ENCODE assay signal across 28 mouse cellular contexts in the genomic region with DNA sequence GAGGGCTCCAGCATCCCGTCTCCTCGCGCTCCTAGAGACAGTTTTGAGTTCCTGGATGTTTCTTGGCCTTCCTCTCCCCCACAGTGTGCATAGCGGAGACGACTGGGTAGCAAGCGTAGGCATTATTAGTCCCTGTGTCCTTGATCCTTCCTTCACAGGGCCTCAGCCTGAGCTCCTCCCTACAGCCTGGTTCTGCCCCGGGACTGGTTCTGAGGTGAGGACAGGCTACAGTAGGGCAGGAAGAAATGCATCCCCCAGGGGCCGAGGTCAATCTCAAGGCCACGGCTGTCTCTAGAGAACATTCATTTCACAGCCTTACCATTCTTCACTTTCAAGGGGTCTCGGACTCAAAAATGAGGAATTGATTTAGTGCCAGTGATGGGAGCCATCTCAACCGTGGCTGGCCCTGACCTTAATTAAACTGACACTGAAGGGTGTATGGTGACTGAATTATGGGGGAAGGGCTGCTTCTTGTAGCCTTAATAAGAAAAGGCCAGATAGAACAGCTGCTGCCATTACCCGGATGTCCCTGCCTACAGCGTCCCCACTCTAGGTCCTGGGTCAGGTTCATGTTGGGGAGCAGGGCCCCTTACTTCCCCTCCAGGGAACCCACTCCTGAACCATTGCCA. TPM values are rescaled to one million over a fixed set of nuclear protein-coding genes. Genes with fewer than 3 reads are reported as not detected.
A peak's percentile ranks its signal among the peaks of the same experiment; 100 is the strongest.
DNase-seq lines count a peak whose midpoint lies in the region; ATAC-seq lines count a peak whose summit lies in the region.
"Had no signal": no experiment of that assay in that cellular context is flagged by ENCODE, and none has a peak within 500 bp of the region (broad histone marks: within the 10 kb centered on the region; RNA-seq: fewer than 3 reads in every experiment).

No protein-coding gene starts in this region.

- DNase-seq in embryo, embryonic 10 days (ENCODE audit: low spot score) = peak; percentile 19
- DNase-seq in embryo, embryonic 9.5 days (ENCODE audit: extremely low spot score) = no peak
- no peak for DNase-seq in kidney, postnatal 36 days
- DNase-seq in retina, embryonic 14.5 days (ENCODE audit: low spot score) = peak; percentile 36
- no peak for DNase-seq in retina, postnatal 1 day
- DNase-seq in cerebellum, postnatal 10 days = no peak
- no peak for DNase-seq in cerebellum, postnatal 25 days
- DNase-seq: adrenal gland, adult 8-10 months; cerebellum, adult 2 months; cerebellum, postnatal 36 days; heart, adult 2 months; kidney, adult 18-20 months; kidney, postnatal 25 days; liver, postnatal 0 days; lung, postnatal 36 days; thymus, adult 2 months; thymus, postnatal 36 days had no signal

- no peak overlapping the region for H3K9ac ChIP-seq in kidney, embryonic 14.5 days (ENCODE audit: low read depth, low read length)
- H3K9ac ChIP-seq: embryonic facial prominence, embryonic 12.5 days; heart, embryonic 13.5 days; limb, embryonic 13.5 days; liver, embryonic 12.5 days; liver, postnatal 0 days; midbrain, embryonic 13.5 days had no signal

- peak; percentile 64; the same call in 1 of the 2 replicates for ATAC-seq in kidney, embryonic 14.5 days (ENCODE audit: low FRiP score, low TSS enrichment)
- ATAC-seq: forebrain, embryonic 16.5 days; inflammation-experienced regulatory T-cells, adult 6 months; liver, embryonic 12.5 days; liver, postnatal 0 days; midbrain, embryonic 13.5 days had no signal

- peaks cover 11% of the 10 kb centered on the region; the same call in 1 of the 2 replicates for H3K4me1 ChIP-seq in kidney, embryonic 14.5 days (ENCODE audit: control insufficient read depth, insufficient read depth, low read length)

- H3K27ac ChIP-seq in kidney, embryonic 14.5 days (ENCODE audit: low read depth, low read length) = no peak overlapping the region
- H3K27ac ChIP-seq: embryonic facial prominence, embryonic 12.5 days; heart, adult 2 months; heart, embryonic 13.5 days; layer of hippocampus, adult 2 months; left cerebral cortex, adult 2 months; limb, embryonic 13.5 days; liver, embryonic 12.5 days; midbrain, embryonic 13.5 days had no signal

- no peaks in the 10 kb centered on the region for H3K36me3 ChIP-seq in kidney, embryonic 14.5 days (ENCODE audit: control insufficient read depth, insufficient read depth, low read length)
- H3K36me3 ChIP-seq: embryonic facial prominence, embryonic 12.5 days; heart, embryonic 13.5 days; limb, embryonic 13.5 days; liver, embryonic 12.5 days; midbrain, embryonic 13.5 days had no signal

- WGBS in kidney, embryonic 14.5 days = 32% methylated on average over 13 of the region's 13 CpGs

- no peak overlapping the region for H3K4me2 ChIP-seq in kidney, embryonic 14.5 days (replicated peaks; ENCODE audit: low read depth, low read length)
- H3K4me2 ChIP-seq: embryonic facial prominence, embryonic 12.5 days; heart, embryonic 13.5 days; limb, embryonic 13.5 days; liver, embryonic 12.5 days; midbrain, embryonic 13.5 days had no signal

- no peak overlapping the region for H3K4me3 ChIP-seq in kidney, embryonic 14.5 days (ENCODE audit: low read length)
- H3K4me3 ChIP-seq: embryonic facial prominence, embryonic 12.5 days; heart, adult 2 months; heart, embryonic 13.5 days; layer of hippocampus, adult 2 months; left cerebral cortex, adult 2 months; limb, embryonic 13.5 days; liver, embryonic 12.5 days; midbrain, embryonic 13.5 days had no signal

- H3K27me3 ChIP-seq in kidney, embryonic 14.5 days (ENCODE audit: control insufficient read depth, insufficient read depth, low read length) = no peaks in the 10 kb centered on the region
- H3K27me3 ChIP-seq: embryonic facial prominence, embryonic 12.5 days; limb, embryonic 13.5 days; midbrain, embryonic 13.5 days had no signal

- H3K9me3 ChIP-seq in kidney, embryonic 14.5 days (ENCODE audit: control insufficient read depth, low read length) = 0 out of 2 replicates have a peak, but pooled peaks cover 2% of the 10 kb centered on the region
- H3K9me3 ChIP-seq: embryonic facial prominence, embryonic 12.5 days; limb, embryonic 13.5 days; liver, embryonic 12.5 days; midbrain, embryonic 13.5 days had no signal

RNA-seq across cellular contexts. Expression of a gene that starts 49.3 kb away (rescaled TPM):
- 15.5 and 16.2 TPM in 2 replicates for polyA plus RNA-seq in kidney, embryonic 14.5 days (2014; fragmentation: Nextera tagmentation; extraction: Ambion mirVana)

RNA-seq across cellular contexts. Expression of a gene that starts 58.8 kb away (rescaled TPM):
- polyA plus RNA-seq in kidney, embryonic 14.5 days (2014; fragmentation: Nextera tagmentation; extraction: Ambion mirVana) = not detected in 2 replicates
- polyA plus RNA-seq: C2C12; cerebellum, adult 2 months; embryonic facial prominence, embryonic 12.5 days; forebrain, embryonic 16.5 days; heart, adult 2 months; inflammation-experienced regulatory T-cells, adult 6 months; limb, embryonic 13.5 days; midbrain, embryonic 13.5 days had no signal

Comparison
In these comparisons a context has a peak if more than half of its experiments do, and no peak if none do; other contexts are left out.
1. DNase-seq: peak in embryo, embryonic 10 days (single experiment) and retina, embryonic 14.5 days (single experiment); none in embryo, embryonic 9.5 days (single experiment), kidney, postnatal 36 days (0 of 2), retina, postnatal 1 day (single experiment), cerebellum, postnatal 10 days (0 of 2) and cerebellum, postnatal 25 days (0 of 2).